Mouse (Mus musculus) stomach, postnatal 0 days (tissue): ENCODE measurements at regions not wholly inside any gene's neighbourhood (a gene's known extent, or its start where the extent isn't known, plus 50 kb on each side); places are given as distances from the start of the nearest gene placed in this dataset.

ENCODE experiments used
- ATAC-seq: fragments of 200-750 bp; cut with Nextera tagmentation; 2 replicates; pipeline ENCODE4 v1.8.0; 2017; ENCODE audit not compliant: low FRiP score, low TSS enrichment
- DNase-seq: peaks from one replicate; pipeline ENCODE4 v3.0.0-alpha.2; 2016; ENCODE audit warnings: low spot score
- H3K27ac ChIP-seq: fragments of 300-500 bp; sonication (generic); replicated peaks from 2 replicates; pipeline ENCODE4 v1.5.1; 2014; ENCODE audit warnings: mild to moderate bottlenecking, control low read depth
- H3K27me3 ChIP-seq: fragments of 300-500 bp; sonication (generic); 2 replicates; pipeline ENCODE4 v1.6.1; 2014; ENCODE audit warnings: low read length; ENCODE audit not compliant: control insufficient read depth, insufficient read depth
- H3K36me3 ChIP-seq: fragments of 300-500 bp; sonication (generic); 2 replicates; pipeline ENCODE4 v1.6.1; 2014; ENCODE audit warnings: low read length, mixed read lengths; ENCODE audit not compliant: control insufficient read depth, insufficient read depth
- H3K4me1 ChIP-seq: fragments of 300-500 bp; sonication (generic); replicated peaks from 2 replicates; pipeline ENCODE4 v1.6.1; 2014; ENCODE audit warnings: antibody characterized with exemption; ENCODE audit not compliant: control insufficient read depth, insufficient read depth
- H3K4me2 ChIP-seq: fragments of 300-500 bp; sonication (generic); replicated peaks from 2 replicates; pipeline ENCODE4 v1.6.1; 2014; ENCODE audit warnings: low read depth, mild to moderate bottlenecking, control low read depth, moderate library complexity
- H3K4me3 ChIP-seq: fragments of 300-500 bp; sonication (generic); 2 replicates; pipeline ENCODE4 v1.5.1; 2014; ENCODE audit warnings: low read depth, low read length, control low read depth
- H3K9ac ChIP-seq: fragments of 300-500 bp; sonication (generic); 2 replicates; pipeline ENCODE4 v1.6.1; 2014; ENCODE audit warnings: mild to moderate bottlenecking, low read length, control low read depth, mixed read lengths
- H3K9me3 ChIP-seq: fragments of 300-500 bp; sonication (generic); 2 replicates; pipeline ENCODE4 v1.6.1; 2016; ENCODE audit warnings: low read length; ENCODE audit not compliant: control insufficient read depth
- CTCF ChIP-seq: IDR thresholded peaks from 2 replicates; pipeline ENCODE4 v1.5.1; 2016; ENCODE audit warnings: antibody characterized with exemption, low read depth, mild to moderate bottlenecking, moderate library complexity
- EP300 ChIP-seq: optimal IDR thresholded peaks from 2 replicates; pipeline ENCODE3; 2016; ENCODE audit warnings: antibody characterized with exemption
- WGBS: fragments of 180-500 bp; shearing (Covaris S2); extraction: QIAGEN DNeasy Blood & Tissue Kit; methylation state at CpG from one replicate; pipeline ENCODE4 v1.1.7; 2014; 5-methylcytosine and 5-hydroxymethylcytosine counted together

GRCm38 (mm10) chr2:172627353-172628306 lies 78.2 kb downstream of the Tfap2c start:
- no peak overlapping the region for H3K9ac ChIP-seq
- H3K27me3 ChIP-seq, result no peaks in the 10 kb centered on the region
- 61% methylated on average over 20 of the region's 20 CpGs for WGBS
- no peak for DNase-seq
- TF ChIP-seq CTCF (no peak), EP300 (no peak)
- no peak overlapping the region for H3K4me2 ChIP-seq
- H3K4me1 ChIP-seq, result no peaks in the 10 kb centered on the region
- H3K9me3 ChIP-seq, result no peaks in the 10 kb centered on the region
- no peaks in the 10 kb centered on the region for H3K36me3 ChIP-seq
- no peak overlapping the region for H3K4me3 ChIP-seq
- H3K27ac ChIP-seq, result no peak overlapping the region
- no peak for ATAC-seq

DNA sequence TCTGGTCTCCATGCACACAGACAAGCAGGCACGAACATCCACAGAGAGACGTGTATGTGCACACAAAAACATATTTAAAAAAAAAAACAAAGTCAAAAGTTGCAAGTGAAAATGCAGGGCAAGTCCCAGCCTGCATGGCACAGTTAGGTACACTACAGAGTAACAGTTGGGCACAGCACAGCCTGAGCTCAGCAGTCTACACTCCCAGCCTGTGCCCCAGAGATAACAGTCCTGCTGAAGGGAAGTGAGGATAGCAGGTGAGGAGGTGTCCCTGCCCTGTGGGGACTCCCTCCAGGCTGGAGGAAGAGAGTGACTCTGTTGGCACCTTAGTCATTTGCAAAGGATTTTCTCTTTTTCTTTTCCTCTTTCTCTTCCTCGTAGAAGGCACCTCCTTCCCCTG lies 80.9 kb downstream of the Tfap2c start:
- H3K4me2 ChIP-seq, result no peak overlapping the region
- DNase-seq (no peak), ATAC-seq (no peak)
- H3K4me1 ChIP-seq, result no peaks in the 10 kb centered on the region
- no peaks in the 10 kb centered on the region for H3K9me3 ChIP-seq
- no peak overlapping the region for H3K9ac ChIP-seq
- TF ChIP-seq EP300, result no peak
- no peak for TF ChIP-seq CTCF
- no peak overlapping the region for H3K4me3 ChIP-seq
- H3K36me3 ChIP-seq, result no peaks in the 10 kb centered on the region
- H3K27ac ChIP-seq, result no peak overlapping the region
- H3K27me3 ChIP-seq, result no peaks in the 10 kb centered on the region
- 54% methylated on average over 3 of the region's 3 CpGs for WGBS

- peaks cover 3% of the 10 kb centered on the region; the same call in 1 of the 2 replicates for H3K4me1 ChIP-seq
- WGBS, result 69% methylated on average over 11 of the region's 11 CpGs
- H3K4me3 ChIP-seq, result no peak overlapping the region
- H3K27me3 ChIP-seq, result no peaks in the 10 kb centered on the region
- H3K27ac ChIP-seq, result no peak overlapping the region
- ATAC-seq, result no peak
- no peak overlapping the region for H3K9ac ChIP-seq
- H3K4me2 ChIP-seq, result no peak overlapping the region
- no peak for DNase-seq
- no peaks in the 10 kb centered on the region for H3K36me3 ChIP-seq
- no peak for TF ChIP-seq CTCF
- no peak for TF ChIP-seq EP300
- no peaks in the 10 kb centered on the region for H3K9me3 ChIP-seq
Observed at GRCm38 (mm10) chr2:172642616-172643015, 93.2 kb downstream of the Tfap2c start.

DNA sequence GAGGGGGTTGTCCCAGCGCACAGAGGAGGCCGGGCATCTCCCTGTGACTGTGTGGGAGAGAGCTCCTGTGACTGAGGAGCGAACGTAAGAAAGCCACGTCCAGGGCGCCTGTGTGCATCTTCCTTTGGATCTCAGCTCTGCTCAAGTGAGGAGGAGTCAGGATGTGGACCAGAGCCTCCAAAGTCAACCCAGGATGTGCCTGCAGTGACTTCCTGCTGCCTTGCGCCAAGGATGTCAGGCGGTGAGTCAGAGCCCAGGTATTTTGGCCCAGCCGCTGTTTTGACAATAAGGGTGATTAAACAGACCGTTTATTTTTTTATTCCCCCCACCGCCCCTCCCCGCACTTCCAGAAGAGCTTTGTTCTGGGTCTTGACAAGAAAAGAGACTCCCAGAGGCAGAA lies 94.5 kb downstream of the Tfap2c start:
- no peak for TF ChIP-seq EP300
- TF ChIP-seq CTCF, result no peak
- Histone ChIP-seq H3K4me1 (peaks cover 3% of the 10 kb centered on the region; the same call in 1 of the 2 replicates), H3K4me2 (no peak overlapping the region), H3K9me3 (no peaks in the 10 kb centered on the region), H3K27ac (no peak overlapping the region), H3K4me3 (no peak overlapping the region), H3K36me3 (no peaks in the 10 kb centered on the region), H3K9ac (no peak overlapping the region), H3K27me3 (no peaks in the 10 kb centered on the region)
- 14% methylated on average over 12 of the region's 12 CpGs for WGBS
- DNase-seq (peak; percentile 33), ATAC-seq (peak; percentile 67; the same call in 1 of the 2 replicates)

DNA sequence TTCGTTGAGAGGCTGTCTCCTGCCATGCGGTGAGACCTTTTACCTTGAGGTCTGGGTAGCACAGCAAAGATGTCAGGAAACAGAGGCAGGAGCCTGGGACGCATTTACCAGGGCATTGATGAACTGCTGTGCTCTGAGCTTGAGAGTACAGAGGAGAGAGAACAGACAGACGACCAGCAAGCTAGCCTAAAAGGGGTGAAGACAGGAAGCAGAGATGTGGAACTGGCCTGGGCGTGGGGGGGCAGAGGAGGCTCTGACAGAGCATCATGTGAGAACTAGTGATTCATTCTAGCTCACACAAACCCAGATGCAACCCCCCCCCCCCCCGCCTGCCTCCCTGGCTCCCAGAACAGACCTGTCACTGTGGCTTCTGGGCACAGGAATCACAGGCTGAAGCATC lies 95.1 kb downstream of the Tfap2c start:
- no peak for TF ChIP-seq EP300
- no peak for TF ChIP-seq CTCF
- Histone ChIP-seq H3K4me3 (no peak overlapping the region), H3K4me1 (peaks cover 3% of the 10 kb centered on the region; the same call in 1 of the 2 replicates), H3K9ac (no peak overlapping the region), H3K27me3 (no peaks in the 10 kb centered on the region), H3K4me2 (no peak overlapping the region), H3K36me3 (no peaks in the 10 kb centered on the region), H3K27ac (no peak overlapping the region), H3K9me3 (no peaks in the 10 kb centered on the region)
- ATAC-seq, result no peak
- WGBS, result 34% methylated on average over 6 of the region's 6 CpGs
- DNase-seq, result no peak

GRCm38 (mm10) chr2:172648072-172648471 lies 98.7 kb downstream of the Tfap2c start:
- Histone ChIP-seq H3K36me3 (no peaks in the 10 kb centered on the region), H3K9ac (no peak overlapping the region), H3K27me3 (no peaks in the 10 kb centered on the region), H3K9me3 (no peaks in the 10 kb centered on the region), H3K27ac (no peak overlapping the region), H3K4me2 (no peak overlapping the region), H3K4me3 (no peak overlapping the region), H3K4me1 (peaks cover 3% of the 10 kb centered on the region; the same call in 1 of the 2 replicates)
- WGBS, result 56% methylated on average over 11 of the region's 11 CpGs
- DNase-seq (no peak), ATAC-seq (no peak)
- TF ChIP-seq CTCF, result no peak
- TF ChIP-seq EP300, result no peak
